Mouse (Mus musculus) erythroblast, embryonic 14.5 days (primary cell): ENCODE data around the gene Adam23.

ENCODE experiments used
- GATA1 ChIP-seq: IDR thresholded peaks from 2 replicates; pipeline ENCODE4 v1.6.1; 2012; ENCODE audit warnings: low read length, inconsistent platforms, mixed read lengths
- TAL1 ChIP-seq: IDR thresholded peaks from 3 replicates; pipeline ENCODE4 v1.6.1; 2012; ENCODE audit warnings: low read length, inconsistent platforms, mixed read lengths

DNA sequence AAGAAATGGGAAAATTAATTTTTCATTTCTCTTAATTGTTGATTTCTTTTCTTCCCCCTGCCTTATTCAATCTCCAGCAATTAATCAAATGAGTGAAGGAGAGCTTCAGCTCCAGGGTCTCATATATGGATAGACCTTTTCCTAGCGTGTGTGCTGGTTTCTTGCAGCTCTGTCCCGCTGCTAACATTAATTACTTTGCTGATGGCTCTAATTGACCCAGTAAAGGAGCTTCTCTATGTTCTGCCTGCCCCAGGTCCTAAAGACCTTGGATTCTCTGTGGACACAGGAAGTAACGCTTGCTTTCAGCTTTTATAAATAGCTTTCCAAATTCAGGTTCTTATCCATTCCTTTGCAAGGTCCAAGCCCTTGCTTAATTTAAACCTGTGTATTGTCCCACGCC is 63.1 kb downstream of the Adam23 start:
- TF ChIP-seq GATA1 = no peak
- TF ChIP-seq TAL1 = no peak
